Mouse (Mus musculus): ENCODE measurements around the gene Ttll9. TPM values are rescaled to one million over a fixed set of nuclear protein-coding genes. Genes with fewer than 3 reads are reported as not detected.

The Ttll9 gene
- polyA plus RNA-seq (2015; fragmentation: Nextera tagmentation; extraction: Ambion mirVana) = 5.0 and 5.5 TPM in 2 replicates

DNA sequence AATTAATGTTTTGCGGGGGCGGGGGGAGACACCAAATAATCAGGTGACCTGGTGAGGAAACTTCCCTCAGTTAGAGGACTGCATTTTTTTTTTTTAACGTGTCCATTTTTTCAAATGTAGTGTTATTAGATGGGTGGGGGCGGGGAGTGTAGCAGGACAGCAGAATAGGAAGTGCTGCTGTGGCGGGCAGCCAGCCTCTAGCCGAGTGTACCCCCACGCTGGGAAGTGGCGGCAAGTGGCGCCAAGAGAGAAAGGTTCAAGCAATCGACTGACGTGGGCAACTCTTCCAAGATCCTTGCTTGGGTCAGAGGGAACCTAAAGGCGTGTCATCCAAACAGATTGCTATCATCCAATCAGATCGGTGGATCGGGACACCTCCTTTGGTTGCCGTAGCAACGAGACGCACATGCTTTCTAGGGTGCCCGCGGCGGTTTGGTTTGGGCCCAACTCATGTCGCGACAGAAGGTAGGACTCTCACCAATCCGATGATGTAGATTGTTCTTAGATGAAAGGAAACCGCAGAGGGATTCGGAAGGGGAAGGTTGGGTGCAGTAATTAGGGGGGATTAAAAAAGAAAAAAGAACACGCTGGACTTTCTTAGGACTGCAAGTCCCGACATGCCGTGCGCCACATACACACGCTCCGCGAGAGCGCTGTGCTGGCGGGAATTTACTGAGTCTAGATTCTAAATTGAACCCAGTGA is at the start of gene Ttll9:
Gene Ttll9 (plus strand): TSS at position 395 of the 703 bp plus-strand sequence.
- Histone ChIP-seq H3K27me3 (peaks cover 15% of the 10 kb centered on the region), H3K36me3 (no peaks in the 10 kb centered on the region), H3K27ac (no peak within 1 kb of the TSS), H3K4me1 (replicated peaks) (peaks cover 6% of the 10 kb centered on the region; the same call in 1 of the 2 replicates), H3K4me2 (peak within 1 kb of the TSS; percentile 65), H3K9me3 (no peaks in the 10 kb centered on the region), H3K9ac (peak within 1 kb of the TSS; percentile 68), H3K4me3 (peak within 1 kb of the TSS; percentile 46)
- 2% methylated on average over 34 of the region's 34 CpGs for WGBS
- ATAC-seq (ENCODE audit: low FRiP score) = peak; percentile 93

DNA sequence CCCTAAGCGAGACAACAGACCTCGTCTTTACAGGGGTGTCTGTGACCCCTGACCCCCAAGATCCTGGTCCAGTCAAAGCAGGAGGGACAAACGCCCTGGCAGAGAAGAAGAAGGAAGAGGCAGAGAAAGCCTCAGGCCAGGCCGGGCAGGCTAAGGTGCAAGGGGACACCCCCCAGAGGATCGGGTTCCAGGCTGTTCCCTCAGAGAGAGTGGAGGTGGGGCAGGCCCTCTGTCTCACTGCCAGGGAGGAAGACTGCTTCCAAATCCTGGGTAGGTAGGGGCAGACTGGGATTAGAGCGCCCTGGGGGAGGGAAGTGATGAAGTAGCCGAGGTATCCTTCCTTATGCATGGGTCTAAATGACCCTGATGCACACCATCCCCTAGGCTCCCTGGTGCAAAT is 48.8 kb upstream of the Ttll9 start:
- no peaks in the 10 kb centered on the region for H3K36me3 ChIP-seq
- 39% methylated on average over 7 of the region's 7 CpGs for WGBS
- H3K4me2 ChIP-seq = no peak overlapping the region
- H3K27me3 ChIP-seq = peaks cover 57% of the 10 kb centered on the region
- H3K9me3 ChIP-seq = no peaks in the 10 kb centered on the region
- H3K27ac ChIP-seq = no peak overlapping the region
- H3K4me3 ChIP-seq = no peak overlapping the region
- peaks cover 13% of the 10 kb centered on the region for H3K4me1 ChIP-seq (replicated peaks)
- ATAC-seq (ENCODE audit: low FRiP score) = no peak
- H3K9ac ChIP-seq = no peak overlapping the region

DNA sequence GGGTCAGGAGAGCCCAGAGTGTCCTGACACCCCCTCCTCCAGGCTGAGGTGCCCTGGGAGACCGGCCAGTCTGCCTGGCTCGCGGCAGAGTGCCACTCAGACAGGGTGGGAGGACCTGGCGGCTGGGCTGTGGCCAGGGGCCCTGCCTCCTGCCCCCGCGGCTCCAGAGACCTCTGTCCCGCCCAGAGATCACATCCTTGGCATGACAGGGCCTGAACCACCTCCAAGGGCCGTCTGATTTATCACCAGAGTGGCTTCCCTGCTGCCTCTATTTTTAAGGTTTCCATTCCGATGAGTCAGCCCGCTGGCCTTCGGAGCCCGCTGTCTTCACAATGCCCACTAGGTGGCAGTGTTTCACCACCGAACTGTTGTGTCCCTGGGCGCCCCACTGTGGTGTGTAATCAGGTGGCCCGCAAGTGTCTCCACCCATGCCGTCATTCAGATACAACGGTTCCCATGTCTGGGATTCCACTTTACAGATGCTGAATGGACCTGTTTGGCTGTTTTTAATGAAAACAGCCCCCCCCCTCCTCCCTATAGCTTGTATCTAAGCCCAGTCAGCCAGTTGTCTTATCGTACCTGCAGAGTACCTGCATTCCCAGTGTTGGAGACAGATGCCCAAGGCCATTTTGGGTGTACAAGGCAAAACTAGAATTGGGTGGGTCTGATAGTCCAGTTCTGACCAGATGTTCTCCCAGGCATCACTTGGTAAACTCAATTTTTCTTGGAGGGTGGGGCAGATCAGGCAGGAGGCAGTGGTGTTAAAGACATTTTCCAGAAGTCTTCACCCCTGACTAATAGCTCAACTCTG is 47.8 kb upstream of the Ttll9 start:
- Histone ChIP-seq H3K27me3 (peaks cover 57% of the 10 kb centered on the region), H3K9ac (peak overlapping the region; percentile 65), H3K4me3 (peak overlapping the region; percentile 25; the same call in 1 of the 2 replicates), H3K4me2 (peak overlapping the region; percentile 51), H3K9me3 (no peaks in the 10 kb centered on the region), H3K4me1 (replicated peaks) (peaks cover 13% of the 10 kb centered on the region), H3K27ac (no peak overlapping the region), H3K36me3 (no peaks in the 10 kb centered on the region)
- 2% methylated on average over 17 of the region's 18 CpGs for WGBS
- peak; percentile 80 for ATAC-seq (ENCODE audit: low FRiP score)

DNA sequence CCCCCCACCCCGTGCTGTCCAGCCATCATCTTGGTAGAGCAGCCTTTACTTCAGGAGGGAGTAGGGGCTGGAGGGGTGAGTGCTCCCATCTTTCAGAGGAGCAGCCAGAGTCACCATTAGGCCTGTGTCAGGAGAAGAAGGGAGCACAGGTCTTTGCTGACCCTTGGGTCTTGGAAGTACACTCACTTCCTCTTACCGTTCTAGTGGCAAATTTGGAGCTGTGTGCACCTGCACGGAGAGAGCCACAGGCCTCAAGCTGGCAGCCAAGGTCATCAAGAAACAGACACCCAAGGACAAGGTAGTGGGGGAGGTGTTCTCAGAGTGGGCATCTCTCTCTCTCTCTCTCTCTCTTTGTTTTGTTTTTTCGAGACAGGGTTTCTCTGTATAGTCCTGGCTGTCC is 46.8 kb upstream of the Ttll9 start:
- no peaks in the 10 kb centered on the region for H3K9me3 ChIP-seq
- no peak overlapping the region for H3K9ac ChIP-seq
- peaks cover 52% of the 10 kb centered on the region for H3K27me3 ChIP-seq
- no peaks in the 10 kb centered on the region for H3K36me3 ChIP-seq
- 61% methylated on average over 4 of the region's 4 CpGs for WGBS
- ATAC-seq (ENCODE audit: low FRiP score) = no peak
- no peak overlapping the region for H3K4me2 ChIP-seq
- no peak overlapping the region for H3K27ac ChIP-seq
- no peak overlapping the region for H3K4me3 ChIP-seq
- H3K4me1 ChIP-seq (replicated peaks) = peaks cover 13% of the 10 kb centered on the region

DNA sequence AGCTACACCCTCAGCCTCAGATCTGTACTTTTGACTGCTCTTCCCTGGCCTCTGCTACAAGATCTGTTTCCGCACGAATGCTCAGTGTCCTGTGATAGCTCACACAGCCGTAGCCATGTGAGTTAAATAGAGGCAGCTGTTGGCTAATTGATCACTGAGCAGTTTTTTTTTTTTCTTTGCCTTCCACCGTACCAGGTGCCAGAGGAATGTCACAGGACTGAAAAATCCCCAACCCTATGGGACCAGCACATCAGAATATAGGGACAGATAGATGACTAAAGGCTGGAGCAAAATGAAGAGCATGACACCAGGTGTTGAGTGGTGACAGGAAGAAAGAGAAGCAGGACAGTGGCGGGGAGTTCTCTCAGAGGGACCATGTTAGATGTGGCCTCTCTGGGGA is 46.2 kb upstream of the Ttll9 start:
- no peaks in the 10 kb centered on the region for H3K9me3 ChIP-seq
- no peaks in the 10 kb centered on the region for H3K36me3 ChIP-seq
- WGBS = 59% methylated on average over 5 of the region's 5 CpGs
- no peak overlapping the region for H3K4me2 ChIP-seq
- H3K4me3 ChIP-seq = no peak overlapping the region
- peaks cover 45% of the 10 kb centered on the region for H3K27me3 ChIP-seq
- no peak overlapping the region for H3K9ac ChIP-seq
- no peak for ATAC-seq (ENCODE audit: low FRiP score)
- H3K27ac ChIP-seq = no peak overlapping the region
- peaks cover 10% of the 10 kb centered on the region for H3K4me1 ChIP-seq (replicated peaks)

DNA sequence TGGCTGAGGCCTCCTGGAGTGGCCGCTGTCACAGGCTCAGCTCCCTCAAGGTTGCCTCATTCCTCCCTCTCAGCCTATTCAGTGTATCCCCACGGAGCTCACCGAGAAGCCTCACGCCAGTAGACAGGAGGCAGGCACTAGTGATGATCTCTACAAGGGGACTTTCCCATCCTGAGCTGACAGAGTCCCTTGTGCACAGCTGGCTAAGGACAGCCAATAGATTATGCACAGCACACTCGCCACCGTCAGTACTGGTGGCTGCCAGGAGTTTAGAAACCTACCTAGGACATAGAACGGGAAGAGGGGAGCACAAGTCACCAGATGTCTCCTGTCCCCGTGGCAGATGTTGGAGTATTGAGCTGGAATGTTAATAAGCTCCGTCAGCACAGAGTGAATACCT is 44.6 kb upstream of the Ttll9 start:
- no peaks in the 10 kb centered on the region for H3K36me3 ChIP-seq

DNA sequence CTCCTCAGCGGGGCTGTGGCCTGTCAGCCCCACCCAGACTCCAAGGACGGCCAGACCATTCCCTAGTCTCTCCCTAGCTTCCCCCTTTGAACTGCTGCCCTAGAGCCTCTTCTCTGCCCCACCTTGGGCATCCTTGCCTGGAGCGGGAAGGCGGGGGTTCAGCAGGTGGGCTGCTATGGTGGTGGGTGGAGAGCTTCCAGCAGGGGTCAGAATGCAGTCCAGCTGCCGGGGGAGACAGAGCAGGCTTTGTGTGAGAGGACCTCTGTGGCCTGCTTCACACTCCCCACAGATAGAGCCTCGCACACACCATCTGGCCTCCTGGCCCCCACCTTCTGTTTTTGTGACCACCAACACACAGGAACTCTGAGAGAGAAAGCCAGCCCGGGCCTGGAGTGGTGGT is 39.9 kb upstream of the Ttll9 start:
- Histone ChIP-seq H3K4me3 (no peak overlapping the region), H3K9ac (no peak overlapping the region), H3K4me1 (replicated peaks) (peaks cover 13% of the 10 kb centered on the region), H3K27ac (no peak overlapping the region), H3K4me2 (no peak overlapping the region), H3K9me3 (no peaks in the 10 kb centered on the region), H3K27me3 (peaks cover 2% of the 10 kb centered on the region), H3K36me3 (no peaks in the 10 kb centered on the region)
- 33% methylated on average over 7 of the region's 7 CpGs for WGBS
- ATAC-seq (ENCODE audit: low FRiP score) = 0 out of 2 replicates have a peak, but pooled peaks have one; percentile 41

More for the DNA sequence above, 44.6 kb upstream of the Ttll9 start:
- H3K27ac ChIP-seq = no peak overlapping the region
- 59% methylated on average over 9 of the region's 9 CpGs for WGBS
- no peak overlapping the region for H3K4me3 ChIP-seq
- ATAC-seq (ENCODE audit: low FRiP score) = no peak
- H3K4me2 ChIP-seq = no peak overlapping the region
- no peaks in the 10 kb centered on the region for H3K9me3 ChIP-seq
- peaks cover 30% of the 10 kb centered on the region for H3K27me3 ChIP-seq
- peaks cover 12% of the 10 kb centered on the region for H3K4me1 ChIP-seq (replicated peaks)
- H3K9ac ChIP-seq = no peak overlapping the region

DNA sequence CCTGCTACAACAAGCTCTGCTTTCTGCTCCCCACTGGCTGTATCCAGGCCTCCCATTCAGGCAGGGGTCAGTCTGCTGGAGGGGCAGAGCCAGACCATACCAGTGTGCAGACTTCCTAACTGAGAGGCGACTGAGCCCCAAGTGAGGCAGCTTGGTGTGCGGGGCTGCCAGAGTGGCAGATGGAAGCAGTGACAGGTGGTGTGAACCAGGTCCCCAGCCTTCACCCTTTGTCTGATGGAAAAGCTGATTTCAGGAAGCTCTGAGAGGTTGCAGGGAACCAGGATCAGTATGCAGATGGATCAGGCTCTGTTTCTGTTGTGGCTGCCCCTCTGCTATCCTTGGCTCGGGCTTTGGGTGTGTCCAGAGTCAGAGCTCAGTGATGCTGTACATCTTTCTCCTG is 38.7 kb upstream of the Ttll9 start:
- Histone ChIP-seq H3K9ac (no peak overlapping the region), H3K27ac (no peak overlapping the region), H3K4me3 (no peak overlapping the region), H3K27me3 (no peaks in the 10 kb centered on the region), H3K4me2 (no peak overlapping the region), H3K4me1 (replicated peaks) (peaks cover 10% of the 10 kb centered on the region), H3K36me3 (no peaks in the 10 kb centered on the region), H3K9me3 (no peaks in the 10 kb centered on the region)
- 68% methylated on average over 3 of the region's 3 CpGs for WGBS
- no peak for ATAC-seq (ENCODE audit: low FRiP score)

DNA sequence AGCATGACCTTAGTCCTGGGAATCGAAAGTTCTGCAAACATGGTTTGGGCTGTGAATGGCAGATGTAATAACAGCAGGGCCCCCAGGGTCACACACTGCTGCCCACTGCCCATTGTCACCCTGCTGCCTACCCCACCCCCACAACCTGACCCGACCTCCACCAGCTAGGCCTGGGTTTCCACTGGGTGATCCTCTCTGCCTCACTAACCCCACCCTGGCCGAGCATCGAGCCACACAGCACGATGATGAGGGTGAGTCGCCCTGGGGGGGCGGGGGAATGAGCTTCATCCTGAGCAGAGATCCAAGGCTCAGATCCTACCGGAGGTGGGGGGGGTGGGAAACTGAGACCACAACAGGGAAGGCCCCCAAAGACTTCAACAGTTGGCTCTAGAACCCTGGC is 38.2 kb upstream of the Ttll9 start:
- WGBS = 46% methylated on average over 8 of the region's 8 CpGs
- no peak for ATAC-seq (ENCODE audit: low FRiP score)
- no peak overlapping the region for H3K27ac ChIP-seq

DNA sequence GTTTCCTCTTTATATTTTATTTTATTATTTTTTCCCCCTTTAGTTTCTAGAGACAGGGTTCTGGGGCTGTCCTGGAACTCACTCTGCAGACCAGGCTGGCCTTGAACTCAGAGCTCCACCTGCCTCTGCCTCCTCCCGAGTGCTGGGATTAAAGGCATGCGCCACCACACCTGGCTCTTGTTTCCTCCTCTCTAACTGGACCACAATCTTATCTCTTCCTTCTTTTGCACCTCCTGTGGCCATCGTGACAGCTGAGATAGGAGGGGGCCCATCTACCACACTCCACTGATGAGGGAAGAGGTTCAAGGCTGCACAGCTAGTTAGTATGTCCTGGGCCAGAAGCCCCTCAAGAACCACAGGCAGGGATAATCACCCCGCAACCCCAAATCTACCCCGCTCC is 37.7 kb upstream of the Ttll9 start:
- no peak for ATAC-seq (ENCODE audit: low FRiP score)
- Histone ChIP-seq H3K9me3 (no peaks in the 10 kb centered on the region), H3K4me2 (no peak overlapping the region), H3K27me3 (no peaks in the 10 kb centered on the region), H3K36me3 (no peaks in the 10 kb centered on the region), H3K9ac (no peak overlapping the region), H3K27ac (no peak overlapping the region), H3K4me3 (no peak overlapping the region), H3K4me1 (replicated peaks) (peaks cover 10% of the 10 kb centered on the region)
- WGBS = 91% methylated on average over 5 of the region's 5 CpGs

More for the DNA sequence above, 38.2 kb upstream of the Ttll9 start:
- no peak overlapping the region for H3K4me2 ChIP-seq
- H3K36me3 ChIP-seq = no peaks in the 10 kb centered on the region
- no peaks in the 10 kb centered on the region for H3K9me3 ChIP-seq
- H3K4me3 ChIP-seq = no peak overlapping the region
- peaks cover 10% of the 10 kb centered on the region for H3K4me1 ChIP-seq (replicated peaks)
- no peak overlapping the region for H3K9ac ChIP-seq
- no peaks in the 10 kb centered on the region for H3K27me3 ChIP-seq

DNA sequence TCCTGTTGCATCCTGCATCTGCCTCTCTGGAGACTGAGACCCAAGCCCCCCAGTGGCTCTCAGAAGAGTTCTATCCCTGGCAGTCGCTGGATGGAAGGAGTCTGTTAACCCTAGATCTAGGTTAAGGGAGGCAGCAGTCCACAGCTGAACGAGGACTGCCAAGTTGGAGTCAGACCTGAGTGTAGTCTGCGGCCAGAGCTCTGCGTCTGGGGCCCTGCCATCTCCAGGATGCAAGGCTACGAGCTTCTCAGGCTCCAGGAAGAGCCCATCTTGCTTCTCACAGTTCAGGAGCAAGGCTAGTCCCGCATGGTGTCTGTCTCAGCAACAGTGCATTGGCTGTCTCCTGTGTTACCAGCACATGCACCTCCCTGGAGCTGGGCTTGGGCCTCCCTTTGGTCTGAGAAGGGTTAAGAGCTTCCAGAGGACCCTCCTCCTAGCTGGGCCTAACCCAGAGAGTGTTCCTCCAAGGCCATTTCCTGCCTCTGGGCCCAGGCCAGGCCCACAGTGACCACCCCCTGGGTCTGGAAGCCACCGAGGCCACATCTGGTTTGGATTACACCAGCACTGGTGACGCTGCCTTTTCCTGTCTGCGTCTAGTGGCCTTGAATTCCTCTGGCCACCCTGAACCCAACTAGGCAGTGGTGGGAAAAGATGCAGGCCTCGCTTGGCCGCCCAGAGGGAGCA is 37.0 kb upstream of the Ttll9 start:
- Histone ChIP-seq H3K4me3 (no peak overlapping the region), H3K4me1 (replicated peaks) (peaks cover 14% of the 10 kb centered on the region), H3K36me3 (no peaks in the 10 kb centered on the region), H3K9me3 (no peaks in the 10 kb centered on the region), H3K27me3 (no peaks in the 10 kb centered on the region), H3K27ac (no peak overlapping the region), H3K9ac (no peak overlapping the region; the same call in 1 of the 2 replicates), H3K4me2 (no peak overlapping the region)
- 63% methylated on average over 11 of the region's 11 CpGs for WGBS
- ATAC-seq (ENCODE audit: low FRiP score) = no peak

DNA sequence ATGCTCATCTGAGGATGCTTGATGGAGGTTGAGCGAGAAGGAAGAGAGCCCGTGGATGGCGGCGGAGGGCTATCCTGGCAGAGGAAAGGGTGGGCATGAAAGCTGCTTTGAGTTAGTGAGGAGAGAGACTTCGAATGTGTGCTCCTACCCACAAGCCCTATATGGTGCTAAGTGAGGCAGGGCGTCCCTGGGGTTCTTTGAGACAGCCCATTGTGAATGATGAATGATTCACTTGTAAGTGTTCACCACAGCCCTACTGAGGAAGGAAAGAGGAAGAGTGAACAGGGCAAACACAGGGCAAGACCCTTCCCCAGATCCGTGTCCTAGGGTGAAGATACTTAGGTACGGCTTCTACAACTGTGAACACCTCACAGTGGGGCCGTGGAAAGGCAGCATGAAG is 35.4 kb upstream of the Ttll9 start:
- Histone ChIP-seq H3K9ac (no peak overlapping the region), H3K4me3 (no peak overlapping the region), H3K9me3 (no peaks in the 10 kb centered on the region), H3K27ac (no peak overlapping the region), H3K36me3 (no peaks in the 10 kb centered on the region), H3K4me1 (replicated peaks) (peaks cover 15% of the 10 kb centered on the region), H3K27me3 (no peaks in the 10 kb centered on the region), H3K4me2 (no peak overlapping the region)
- WGBS = 70% methylated on average over 9 of the region's 9 CpGs
- no peak for ATAC-seq (ENCODE audit: low FRiP score)
